Mouse (Mus musculus) erythroblast, embryonic 14.5 days (primary cell): ENCODE results near the gene Lama4.

Experiments
- GATA1 ChIP-seq: IDR thresholded peaks from 2 replicates; pipeline ENCODE4 v1.6.1; 2012; ENCODE audit warnings: low read length, inconsistent platforms, mixed read lengths
- TAL1 ChIP-seq: IDR thresholded peaks from 3 replicates; pipeline ENCODE4 v1.6.1; 2012; ENCODE audit warnings: low read length, inconsistent platforms, mixed read lengths

DNA sequence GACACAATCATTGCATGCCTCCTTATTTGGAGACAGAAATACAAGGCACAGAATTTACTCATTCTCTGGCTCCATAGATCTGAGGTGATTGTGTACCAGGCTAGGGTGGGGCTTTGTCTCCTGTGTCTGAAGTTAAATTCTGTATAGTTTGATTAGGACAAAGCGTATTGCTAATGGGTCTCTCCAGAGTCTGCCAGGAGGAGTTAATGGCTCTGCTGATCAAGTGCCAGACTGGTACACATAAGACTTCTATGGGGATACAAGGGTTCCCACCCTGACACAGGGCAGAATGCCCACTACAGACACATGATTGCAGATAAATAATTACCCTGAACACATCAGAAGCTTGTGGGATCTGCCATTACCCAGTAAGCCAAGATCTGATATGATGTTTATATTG is 53.3 kb downstream of the Lama4 start:
- no peak for TF ChIP-seq TAL1
- TF ChIP-seq GATA1 = no peak
